Mouse (Mus musculus): ENCODE results near the gene Appbp2.

Appbp2 gene

GRCm38 (mm10) chr11:85234990-85235841 lies at the start of gene Appbp2:
TSS of gene Appbp2 (minus strand) at chr11:85235130.
- DNase-seq (ENCODE audit: low spot score): peak; percentile 76

GRCm38 (mm10) chr11:85281219-85281878 lies 46.4 kb upstream of the Appbp2 start:
- no peak for DNase-seq (ENCODE audit: low spot score)

- DNase-seq (ENCODE audit: low spot score): no peak
These were observed 43.2 kb upstream of the Appbp2 start for GRCm38 (mm10) chr11:85278175-85278574.

GRCm38 (mm10) chr11:85277609-85278008 lies 42.7 kb upstream of the Appbp2 start:
- no peak for DNase-seq (ENCODE audit: low spot score)

- DNase-seq (ENCODE audit: low spot score): no peak
These were observed 40.2 kb upstream of the Appbp2 start for GRCm38 (mm10) chr11:85275151-85275550.

- DNase-seq (ENCODE audit: low spot score): no peak
These were observed 38.4 kb upstream of the Appbp2 start for GRCm38 (mm10) chr11:85273299-85273698.

GRCm38 (mm10) chr11:85270631-85271030 lies 35.7 kb upstream of the Appbp2 start:
- DNase-seq (ENCODE audit: low spot score): no peak

GRCm38 (mm10) chr11:85267393-85267792 lies 32.5 kb upstream of the Appbp2 start:
- no peak for DNase-seq (ENCODE audit: low spot score)

GRCm38 (mm10) chr11:85264635-85265034 lies 29.7 kb upstream of the Appbp2 start:
- no peak for DNase-seq (ENCODE audit: low spot score)

GRCm38 (mm10) chr11:85261192-85261591 lies 26.3 kb upstream of the Appbp2 start:
- peak; percentile 42 for DNase-seq (ENCODE audit: low spot score)

- DNase-seq (ENCODE audit: low spot score): no peak
These were observed 24.0 kb upstream of the Appbp2 start for GRCm38 (mm10) chr11:85258966-85259365.

- no peak for DNase-seq (ENCODE audit: low spot score)
These were observed 20.6 kb upstream of the Appbp2 start for GRCm38 (mm10) chr11:85255471-85256027.

GRCm38 (mm10) chr11:85253641-85254040 lies 18.7 kb upstream of the Appbp2 start:
- peak; percentile 24 for DNase-seq (ENCODE audit: low spot score)

GRCm38 (mm10) chr11:85253006-85253405 lies 18.1 kb upstream of the Appbp2 start:
- DNase-seq (ENCODE audit: low spot score): no peak

GRCm38 (mm10) chr11:85251955-85252354 lies 17.0 kb upstream of the Appbp2 start:
- no peak for DNase-seq (ENCODE audit: low spot score)

GRCm38 (mm10) chr11:85250467-85250866 lies 15.5 kb upstream of the Appbp2 start:
- DNase-seq (ENCODE audit: low spot score): no peak

- no peak for DNase-seq (ENCODE audit: low spot score)
These were observed 14.4 kb upstream of the Appbp2 start for GRCm38 (mm10) chr11:85249338-85249737.

- DNase-seq (ENCODE audit: low spot score): no peak
These were observed 13.2 kb upstream of the Appbp2 start for GRCm38 (mm10) chr11:85248151-85248550.

- no peak for DNase-seq (ENCODE audit: low spot score)
These were observed 6.3 kb upstream of the Appbp2 start for GRCm38 (mm10) chr11:85241226-85241625.

GRCm38 (mm10) chr11:85240211-85240610 lies 5.3 kb upstream of the Appbp2 start:
- no peak for DNase-seq (ENCODE audit: low spot score)

GRCm38 (mm10) chr11:85234363-85234989 lies 454 bp downstream of the Appbp2 start:
- peak; percentile 77 for DNase-seq (ENCODE audit: low spot score)

GRCm38 (mm10) chr11:85233676-85234210 lies 1.2 kb downstream of the Appbp2 start:
- DNase-seq (ENCODE audit: low spot score): no peak

Measured in left cerebral cortex, adult 11 months (tissue).